Mouse (Mus musculus) right cerebral cortex, postnatal 4 days (tissue): ENCODE measurements at regions not wholly inside any gene's neighbourhood (a gene's known extent, or its start where the extent isn't known, plus 50 kb on each side); places are given as distances from the start of the nearest gene placed in this dataset.

Experiments used
- DNase-seq: peaks from one replicate; pipeline ENCODE4 v3.0.0-alpha.2; 2022

GRCm38 (mm10) chr15:62849326-62849725 is 995.7 kb downstream of the Gsdmc2 start:
- DNase-seq, result no peak

- DNase-seq, result no peak
These were observed 999.1 kb downstream of the Gsdmc2 start for GRCm38 (mm10) chr15:62845884-62846283.

- DNase-seq, result no peak
These were observed 1019.4 kb downstream of the Gsdmc2 start for GRCm38 (mm10) chr15:62825586-62825985.

- no peak for DNase-seq
These were observed 1021.0 kb downstream of the Gsdmc2 start for GRCm38 (mm10) chr15:62823861-62824518.

- no peak for DNase-seq
These were observed 1022.7 kb downstream of the Gsdmc2 start for GRCm38 (mm10) chr15:62822305-62822704.

GRCm38 (mm10) chr15:62813093-62813492 is 1031.9 kb downstream of the Gsdmc2 start:
- DNase-seq, result no peak

GRCm38 (mm10) chr15:62812026-62812425 is 1033.0 kb downstream of the Gsdmc2 start:
- DNase-seq, result peak; percentile 8

GRCm38 (mm10) chr15:62809320-62809719 is 1035.7 kb downstream of the Gsdmc2 start:
- DNase-seq, result no peak

- DNase-seq, result no peak
These were observed 1036.7 kb downstream of the Gsdmc2 start for GRCm38 (mm10) chr15:62808087-62808808.

GRCm38 (mm10) chr15:62807364-62807763 is 1037.6 kb downstream of the Gsdmc2 start:
- no peak for DNase-seq

- DNase-seq, result no peak
These were observed 1042.2 kb downstream of the Gsdmc2 start for GRCm38 (mm10) chr15:62802770-62803169.

- DNase-seq, result no peak
These were observed 1046.2 kb downstream of the Gsdmc2 start for GRCm38 (mm10) chr15:62798731-62799130.

- DNase-seq, result no peak
These were observed 1051.4 kb downstream of the Gsdmc2 start for GRCm38 (mm10) chr15:62793569-62793968.

- DNase-seq, result no peak
These were observed 1052.9 kb downstream of the Gsdmc2 start for GRCm38 (mm10) chr15:62792084-62792483.

- DNase-seq, result no peak
These were observed 1057.2 kb downstream of the Gsdmc2 start for GRCm38 (mm10) chr15:62787753-62788152.

- DNase-seq, result no peak
These were observed 1058.7 kb downstream of the Gsdmc2 start for GRCm38 (mm10) chr15:62786315-62786714.

GRCm38 (mm10) chr15:62784456-62785139 is 1060.4 kb downstream of the Gsdmc2 start:
- DNase-seq, result no peak

- DNase-seq, result no peak
These were observed 1066.1 kb downstream of the Gsdmc2 start for GRCm38 (mm10) chr15:62778899-62779298.

GRCm38 (mm10) chr15:62752686-62753085 is 1092.3 kb downstream of the Gsdmc2 start:
- no peak for DNase-seq

- DNase-seq, result no peak
These were observed 1101.1 kb downstream of the Gsdmc2 start for GRCm38 (mm10) chr15:62743879-62744278.

- no peak for DNase-seq
These were observed 1104.2 kb downstream of the Gsdmc2 start for GRCm38 (mm10) chr15:62740746-62741145.

- DNase-seq, result no peak
These were observed 1109.6 kb downstream of the Gsdmc2 start for GRCm38 (mm10) chr15:62735334-62735733.

- no peak for DNase-seq
These were observed 1110.1 kb downstream of the Gsdmc2 start for GRCm38 (mm10) chr15:62734900-62735299.

- no peak for DNase-seq
These were observed 1114.5 kb downstream of the Gsdmc2 start for GRCm38 (mm10) chr15:62730524-62730923.
